Mouse (Mus musculus): Measurements from ENCODE around the gene Cd28. TPM values are rescaled to one million over a fixed set of nuclear protein-coding genes. Genes with fewer than 3 reads are reported as not detected.
A peak's percentile ranks its signal among the peaks of the same experiment; 100 is the strongest.

Gene Cd28
- polyA plus RNA-seq, 1 experiment from 2014 or later = 0.18 TPM

DNA sequence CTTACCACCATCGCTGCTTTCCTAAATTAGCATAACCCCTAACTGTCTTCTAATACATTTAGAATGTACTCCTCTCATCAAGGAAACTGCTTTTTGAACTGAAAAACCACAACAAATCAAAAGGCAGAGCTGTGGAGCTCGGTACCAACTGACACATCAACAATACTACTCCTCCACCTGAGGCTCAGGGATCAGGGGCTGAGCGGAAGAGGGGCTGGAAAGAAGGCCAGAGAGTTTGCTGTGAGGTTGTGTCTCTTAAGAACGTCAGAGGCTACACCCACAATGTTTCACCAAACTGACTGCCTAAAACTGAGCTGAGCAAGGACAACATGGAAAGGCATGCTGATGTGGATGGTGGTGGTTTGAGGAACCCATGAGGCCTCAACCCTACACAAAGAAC lies 65.1 kb downstream of the Cd28 start:
- Histone ChIP-seq H3K9me3 (replicated peaks; ENCODE audit: control insufficient read depth, low read length) (no peaks in the 10 kb centered on the region), H3K4me2 (ENCODE audit: low read depth, low read length) (no peak overlapping the region), H3K27me3 (ENCODE audit: control insufficient read depth, insufficient read depth, low read length) (no peaks in the 10 kb centered on the region), H3K27ac (replicated peaks; ENCODE audit: low read depth, low read length) (no peak overlapping the region), H3K4me1 (ENCODE audit: control insufficient read depth, insufficient read depth, low read length) (no peaks in the 10 kb centered on the region), H3K9ac (replicated peaks; ENCODE audit: low read length) (no peak overlapping the region), H3K4me3 (ENCODE audit: low read depth, low read length) (no peak overlapping the region), H3K36me3 (replicated peaks; ENCODE audit: control insufficient read depth, insufficient read depth, low read depth, low read length) (no peaks in the 10 kb centered on the region)
- WGBS = 82% methylated on average over 4 of the region's 4 CpGs
- no peak for DNase-seq (ENCODE audit: low spot score)
- ATAC-seq (replicated peaks; ENCODE audit: insufficient number of reproducible peaks, low FRiP score, low TSS enrichment, low read depth) = no peak

GRCm38 (mm10) chr1:60793717-60794116 lies 77.1 kb downstream of the Cd28 start:
- H3K4me1 ChIP-seq (ENCODE audit: control insufficient read depth, insufficient read depth, low read length) = no peaks in the 10 kb centered on the region
- DNase-seq (ENCODE audit: low spot score) = peak; percentile 3
- H3K9me3 ChIP-seq (replicated peaks; ENCODE audit: control insufficient read depth, low read length) = no peaks in the 10 kb centered on the region
- no peak overlapping the region for H3K9ac ChIP-seq (replicated peaks; ENCODE audit: low read length)
- no peak for ATAC-seq (replicated peaks; ENCODE audit: insufficient number of reproducible peaks, low FRiP score, low TSS enrichment, low read depth)
- H3K27me3 ChIP-seq (ENCODE audit: control insufficient read depth, insufficient read depth, low read length) = no peaks in the 10 kb centered on the region
- no peak overlapping the region for H3K4me2 ChIP-seq (ENCODE audit: low read depth, low read length)
- H3K36me3 ChIP-seq (replicated peaks; ENCODE audit: control insufficient read depth, insufficient read depth, low read depth, low read length) = no peaks in the 10 kb centered on the region
- H3K4me3 ChIP-seq (ENCODE audit: low read depth, low read length) = no peak overlapping the region
- H3K27ac ChIP-seq (replicated peaks; ENCODE audit: low read depth, low read length) = no peak overlapping the region

DNA sequence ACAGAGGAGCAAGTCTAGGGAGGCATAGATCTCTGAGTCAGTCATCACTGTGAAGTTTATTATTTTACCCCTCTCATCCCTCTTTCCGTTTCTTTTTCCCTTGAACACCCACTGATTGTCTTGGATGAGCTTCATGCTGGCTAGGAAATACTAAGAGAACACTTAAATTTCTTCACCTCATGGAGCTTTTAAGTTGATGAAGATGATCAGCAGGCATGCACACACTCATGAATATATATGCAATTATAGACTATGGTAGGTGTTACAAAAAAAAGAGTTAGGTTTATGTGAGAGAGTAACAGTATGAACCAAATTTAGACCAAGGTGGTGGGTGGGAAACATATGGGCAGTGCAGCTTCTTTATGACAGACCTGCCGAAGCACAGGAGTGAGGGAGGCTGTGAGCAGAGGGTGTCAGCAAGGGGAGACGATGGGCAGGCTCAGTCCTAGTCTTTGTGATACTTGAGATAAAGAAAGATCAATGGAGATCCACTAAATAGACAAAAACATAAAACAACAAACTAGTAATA lies 79.1 kb downstream of the Cd28 start:
- ATAC-seq (replicated peaks; ENCODE audit: insufficient number of reproducible peaks, low FRiP score, low TSS enrichment, low read depth) (no peak), DNase-seq (ENCODE audit: low spot score) (no peak)
- Histone ChIP-seq H3K27ac (replicated peaks; ENCODE audit: low read depth, low read length) (no peak overlapping the region), H3K36me3 (replicated peaks; ENCODE audit: control insufficient read depth, insufficient read depth, low read depth, low read length) (no peaks in the 10 kb centered on the region), H3K9me3 (replicated peaks; ENCODE audit: control insufficient read depth, low read length) (no peaks in the 10 kb centered on the region), H3K27me3 (ENCODE audit: control insufficient read depth, insufficient read depth, low read length) (no peaks in the 10 kb centered on the region), H3K4me3 (ENCODE audit: low read depth, low read length) (no peak overlapping the region), H3K4me2 (ENCODE audit: low read depth, low read length) (no peak overlapping the region), H3K9ac (replicated peaks; ENCODE audit: low read length) (no peak overlapping the region), H3K4me1 (ENCODE audit: control insufficient read depth, insufficient read depth, low read length) (no peaks in the 10 kb centered on the region)
- WGBS = 84% methylated on average over 3 of the region's 3 CpGs

DNA sequence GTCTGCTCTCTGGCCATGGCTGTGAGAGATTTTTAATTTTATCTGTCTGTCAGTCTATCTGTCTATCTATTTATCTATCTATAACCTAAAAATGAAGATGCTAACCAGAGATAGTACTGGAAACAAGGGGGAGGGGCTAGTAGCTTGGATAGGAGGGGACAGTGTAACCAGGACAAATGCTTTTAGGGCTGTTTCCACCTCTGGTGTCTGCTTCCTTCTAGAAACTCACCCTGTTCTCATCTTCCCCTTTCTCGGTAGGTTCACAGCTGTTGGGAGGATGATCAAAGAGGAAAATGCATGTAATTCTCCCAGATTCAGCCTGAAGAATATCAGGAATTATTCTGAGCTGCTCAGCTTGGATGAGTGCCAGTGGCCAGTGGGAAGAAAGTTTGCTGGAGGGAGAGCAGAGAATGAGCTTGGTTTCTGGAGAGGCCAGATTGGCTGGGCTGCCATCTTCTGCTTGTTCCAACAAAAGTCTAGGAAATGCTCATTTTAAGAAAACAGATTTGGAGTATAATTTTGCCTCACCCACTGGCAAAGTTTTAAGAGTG lies 83.3 kb downstream of the Cd28 start:
- WGBS = 88% methylated on average over 1 of the region's 1 CpGs
- no peak overlapping the region for H3K4me3 ChIP-seq (ENCODE audit: low read depth, low read length)
- DNase-seq (ENCODE audit: low spot score) (no peak), ATAC-seq (replicated peaks; ENCODE audit: insufficient number of reproducible peaks, low FRiP score, low TSS enrichment, low read depth) (no peak)
- no peaks in the 10 kb centered on the region for H3K27me3 ChIP-seq (ENCODE audit: control insufficient read depth, insufficient read depth, low read length)
- H3K9me3 ChIP-seq (replicated peaks; ENCODE audit: control insufficient read depth, low read length) = no peaks in the 10 kb centered on the region
- H3K9ac ChIP-seq (replicated peaks; ENCODE audit: low read length) = no peak overlapping the region
- no peaks in the 10 kb centered on the region for H3K4me1 ChIP-seq (ENCODE audit: control insufficient read depth, insufficient read depth, low read length)
- H3K36me3 ChIP-seq (replicated peaks; ENCODE audit: control insufficient read depth, insufficient read depth, low read depth, low read length) = no peaks in the 10 kb centered on the region
- H3K27ac ChIP-seq (replicated peaks; ENCODE audit: low read depth, low read length) = no peak overlapping the region
- no peak overlapping the region for H3K4me2 ChIP-seq (ENCODE audit: low read depth, low read length)

GRCm38 (mm10) chr1:60801210-60801671 lies 84.6 kb downstream of the Cd28 start:
- Histone ChIP-seq H3K27ac (replicated peaks; ENCODE audit: low read depth, low read length) (no peak overlapping the region), H3K4me1 (ENCODE audit: control insufficient read depth, insufficient read depth, low read length) (no peaks in the 10 kb centered on the region), H3K9ac (replicated peaks; ENCODE audit: low read length) (no peak overlapping the region), H3K36me3 (replicated peaks; ENCODE audit: control insufficient read depth, insufficient read depth, low read depth, low read length) (no peaks in the 10 kb centered on the region), H3K4me2 (ENCODE audit: low read depth, low read length) (no peak overlapping the region), H3K4me3 (ENCODE audit: low read depth, low read length) (no peak overlapping the region), H3K9me3 (replicated peaks; ENCODE audit: control insufficient read depth, low read length) (no peaks in the 10 kb centered on the region), H3K27me3 (ENCODE audit: control insufficient read depth, insufficient read depth, low read length) (no peaks in the 10 kb centered on the region)
- ATAC-seq (replicated peaks; ENCODE audit: insufficient number of reproducible peaks, low FRiP score, low TSS enrichment, low read depth) (no peak), DNase-seq (ENCODE audit: low spot score) (no peak)
- 87% methylated on average over 4 of the region's 4 CpGs for WGBS

GRCm38 (mm10) chr1:60803128-60803824 lies 86.7 kb downstream of the Cd28 start:
- 93% methylated on average over 4 of the region's 4 CpGs for WGBS
- no peak for ATAC-seq (replicated peaks; ENCODE audit: insufficient number of reproducible peaks, low FRiP score, low TSS enrichment, low read depth)
- Histone ChIP-seq H3K4me3 (ENCODE audit: low read depth, low read length) (no peak overlapping the region), H3K27me3 (ENCODE audit: control insufficient read depth, insufficient read depth, low read length) (no peaks in the 10 kb centered on the region), H3K27ac (replicated peaks; ENCODE audit: low read depth, low read length) (no peak overlapping the region), H3K4me1 (ENCODE audit: control insufficient read depth, insufficient read depth, low read length) (no peaks in the 10 kb centered on the region), H3K36me3 (replicated peaks; ENCODE audit: control insufficient read depth, insufficient read depth, low read depth, low read length) (no peaks in the 10 kb centered on the region), H3K9me3 (replicated peaks; ENCODE audit: control insufficient read depth, low read length) (no peaks in the 10 kb centered on the region), H3K4me2 (ENCODE audit: low read depth, low read length) (no peak overlapping the region), H3K9ac (replicated peaks; ENCODE audit: low read length) (no peak overlapping the region)
- DNase-seq (ENCODE audit: low spot score) = no peak

GRCm38 (mm10) chr1:60803825-60804696 lies 87.5 kb downstream of the Cd28 start:
- H3K4me1 ChIP-seq (ENCODE audit: control insufficient read depth, insufficient read depth, low read length) = no peaks in the 10 kb centered on the region
- H3K27ac ChIP-seq (replicated peaks; ENCODE audit: low read depth, low read length) = no peak overlapping the region
- WGBS = 87% methylated on average over 6 of the region's 6 CpGs
- H3K9me3 ChIP-seq (replicated peaks; ENCODE audit: control insufficient read depth, low read length) = no peaks in the 10 kb centered on the region
- no peak overlapping the region for H3K4me3 ChIP-seq (ENCODE audit: low read depth, low read length)
- no peaks in the 10 kb centered on the region for H3K27me3 ChIP-seq (ENCODE audit: control insufficient read depth, insufficient read depth, low read length)
- DNase-seq (ENCODE audit: low spot score) (no peak), ATAC-seq (replicated peaks; ENCODE audit: insufficient number of reproducible peaks, low FRiP score, low TSS enrichment, low read depth) (no peak)
- H3K9ac ChIP-seq (replicated peaks; ENCODE audit: low read length) = no peak overlapping the region
- H3K4me2 ChIP-seq (ENCODE audit: low read depth, low read length) = no peak overlapping the region
- no peaks in the 10 kb centered on the region for H3K36me3 ChIP-seq (replicated peaks; ENCODE audit: control insufficient read depth, insufficient read depth, low read depth, low read length)

- H3K4me2 ChIP-seq (ENCODE audit: low read depth, low read length) = no peak overlapping the region
- no peaks in the 10 kb centered on the region for H3K4me1 ChIP-seq (ENCODE audit: control insufficient read depth, insufficient read depth, low read length)
- ATAC-seq (replicated peaks; ENCODE audit: insufficient number of reproducible peaks, low FRiP score, low TSS enrichment, low read depth) (no peak), DNase-seq (ENCODE audit: low spot score) (no peak)
- H3K9me3 ChIP-seq (replicated peaks; ENCODE audit: control insufficient read depth, low read length) = no peaks in the 10 kb centered on the region
- no peak overlapping the region for H3K9ac ChIP-seq (replicated peaks; ENCODE audit: low read length)
- no peaks in the 10 kb centered on the region for H3K36me3 ChIP-seq (replicated peaks; ENCODE audit: control insufficient read depth, insufficient read depth, low read depth, low read length)
- H3K27me3 ChIP-seq (ENCODE audit: control insufficient read depth, insufficient read depth, low read length) = no peaks in the 10 kb centered on the region
- no peak overlapping the region for H3K27ac ChIP-seq (replicated peaks; ENCODE audit: low read depth, low read length)
- 78% methylated on average over 1 of the region's 1 CpGs for WGBS
- no peak overlapping the region for H3K4me3 ChIP-seq (ENCODE audit: low read depth, low read length)
Observed at GRCm38 (mm10) chr1:60805178-60805577, 88.6 kb downstream of the Cd28 start.

All from embryonic facial prominence, embryonic 11.5 days (tissue).